Mouse (Mus musculus): ENCODE data around the gene Dhrs1. TPM values are rescaled to one million over a fixed set of nuclear protein-coding genes. Genes with fewer than 3 reads are reported as not detected.
A peak's percentile ranks its signal among the peaks of the same experiment; 100 is the strongest.

Dhrs1 gene
- polyA plus RNA-seq, 1 experiment, result 76.3 TPM

GRCm38 (mm10) chr14:55714893-55715292 lies 30.6 kb downstream of the Dhrs1 start:
- no peak overlapping the region for H3ac ChIP-seq (ENCODE audit: control insufficient read depth, insufficient read length)
- no peak for TF ChIP-seq TCF3 (IDR thresholded peaks at IDR 0.05; ENCODE audit: insufficient read length, low read depth)
- TF ChIP-seq MYOD1 (IDR thresholded peaks at IDR 0.05; ENCODE audit: control insufficient read depth in 1 of 3, insufficient read length in 2 of 3, low read depth in 2 of 3), result peak in 1 of 3 experiments; percentile 9
- TF ChIP-seq MYOG (IDR thresholded peaks at IDR 0.05; ENCODE audit: control insufficient read depth in 1 of 3, insufficient read depth in 1 of 3, insufficient read length in 2 of 3, low read depth in 2 of 3), result no peak
- TF ChIP-seq USF1 (IDR thresholded peaks at IDR 0.05; ENCODE audit: low read depth), result no peak
- no peak for TF ChIP-seq REST (IDR thresholded peaks at IDR 0.05; ENCODE audit: insufficient read depth, insufficient read length)
- TF ChIP-seq SRF (IDR thresholded peaks at IDR 0.05; ENCODE audit: control insufficient read depth, insufficient read length, low read depth), result no peak
- TF ChIP-seq E2F4 (IDR thresholded peaks at IDR 0.05; ENCODE audit: insufficient read depth), result no peak
- no peaks in the 10 kb centered on the region for H3K36me3 ChIP-seq (ENCODE audit: control insufficient read depth, insufficient read depth)
- no peak overlapping the region for H3K4me3 ChIP-seq
- peak overlapping the region; percentile 42 for H3K4me2 ChIP-seq (ENCODE audit: low read depth)
- no peaks in the 10 kb centered on the region for H3K79me2 ChIP-seq (ENCODE audit: control insufficient read depth, insufficient read depth)
- H3K27me3 ChIP-seq (ENCODE audit: control insufficient read depth, insufficient read depth, insufficient read length), result no peaks in the 10 kb centered on the region

DNA sequence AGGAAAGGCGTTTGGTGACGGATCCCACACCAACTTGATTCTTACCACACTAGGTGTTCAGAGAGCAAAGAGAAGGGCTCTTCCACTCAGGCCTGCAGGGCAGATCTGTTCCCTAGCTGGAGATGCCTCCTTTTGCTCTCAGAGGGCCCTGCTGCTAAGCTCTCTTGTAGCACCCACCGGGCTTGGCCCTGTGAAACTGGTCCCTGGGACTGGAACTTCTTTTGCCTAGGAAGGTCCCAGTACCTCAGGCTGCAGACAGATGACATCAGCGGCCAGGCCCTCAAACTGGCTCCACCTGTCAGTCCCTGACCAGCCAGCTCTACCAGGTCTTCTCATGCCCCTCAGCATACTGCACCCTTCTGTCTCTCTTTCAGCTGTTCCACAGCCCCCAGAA lies 31.8 kb downstream of the Dhrs1 start, which contains the start of gene Tgm1:
Gene Tgm1 (minus strand): TSS at position 198 of the 394 bp plus-strand sequence.
- Histone ChIP-seq H3K4me2 (ENCODE audit: low read depth) (peak within 1 kb of the TSS; percentile 42), H3K27me3 (ENCODE audit: control insufficient read depth, insufficient read depth, insufficient read length) (no peaks in the 10 kb centered on the region), H3ac (ENCODE audit: control insufficient read depth, insufficient read length) (no peak within 1 kb of the TSS), H3K36me3 (ENCODE audit: control insufficient read depth, insufficient read depth) (no peaks in the 10 kb centered on the region), H3K4me3 (no peak within 1 kb of the TSS), H3K79me2 (ENCODE audit: control insufficient read depth, insufficient read depth) (no peaks in the 10 kb centered on the region)
- TF ChIP-seq E2F4 (IDR thresholded peaks at IDR 0.05; ENCODE audit: insufficient read depth), result no peak
- TF ChIP-seq MYOD1 (IDR thresholded peaks at IDR 0.05; ENCODE audit: control insufficient read depth in 1 of 3, insufficient read length in 2 of 3, low read depth in 2 of 3), result no peak
- no peak for TF ChIP-seq TCF3 (IDR thresholded peaks at IDR 0.05; ENCODE audit: insufficient read length, low read depth)
- TF ChIP-seq CEBPB (IDR thresholded peaks at IDR 0.05; ENCODE audit: insufficient read depth, poor library complexity, severe bottlenecking), result no peak
- no peak for TF ChIP-seq MAX (IDR thresholded peaks at IDR 0.05; ENCODE audit: low read depth)
- TF ChIP-seq TCF12 (IDR thresholded peaks at IDR 0.05; ENCODE audit: insufficient read depth, poor library complexity, severe bottlenecking), result no peak
- no peak for TF ChIP-seq SRF (IDR thresholded peaks at IDR 0.05; ENCODE audit: control insufficient read depth, insufficient read length, low read depth)
- TF ChIP-seq MYOG (IDR thresholded peaks at IDR 0.05; ENCODE audit: control insufficient read depth in 1 of 3, insufficient read depth in 1 of 3, insufficient read length in 2 of 3, low read depth in 2 of 3), result no peak
- TF ChIP-seq USF1 (IDR thresholded peaks at IDR 0.05; ENCODE audit: low read depth), result no peak
- TF ChIP-seq POLR2A (IDR thresholded peaks at IDR 0.05; ENCODE audit: insufficient read length, low read depth), result no peak

DNA sequence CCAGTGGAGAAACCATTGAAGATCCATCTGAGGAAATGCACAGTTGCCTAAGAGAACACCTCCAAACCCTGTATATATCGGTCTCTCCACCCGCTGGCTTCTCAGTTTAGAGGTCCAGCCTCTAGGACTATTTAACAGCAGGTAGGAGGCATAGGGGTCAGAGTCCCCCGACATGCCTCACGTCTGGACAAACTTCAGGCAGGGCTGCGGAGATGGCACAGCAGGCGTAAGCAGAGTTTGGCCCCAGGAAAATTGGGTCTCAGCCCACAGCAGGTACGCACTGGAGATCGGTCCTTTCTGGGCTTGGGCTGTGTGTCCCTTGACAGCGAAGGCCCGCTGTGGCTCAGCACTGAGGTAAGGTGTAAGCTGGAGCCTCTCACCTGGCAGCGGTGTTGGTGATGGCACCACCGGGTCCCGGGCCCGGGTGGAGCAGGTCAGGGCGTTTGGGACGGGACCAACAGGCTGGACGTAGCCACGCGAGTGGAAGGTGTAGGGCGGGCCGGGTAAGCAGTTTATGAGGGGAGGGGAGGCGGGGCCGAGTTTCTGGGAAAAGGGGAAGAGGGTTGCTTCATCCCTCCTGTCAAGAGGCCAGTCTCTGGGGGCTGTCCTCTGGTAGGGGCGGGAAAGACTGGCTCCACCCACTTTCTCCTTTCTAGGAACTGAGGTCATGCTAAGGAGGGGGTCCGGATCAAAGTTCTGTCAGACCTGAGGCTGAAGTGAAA lies 32.3 kb downstream of the Dhrs1 start:
- no peaks in the 10 kb centered on the region for H3K27me3 ChIP-seq (ENCODE audit: control insufficient read depth, insufficient read depth, insufficient read length)
- TF ChIP-seq SRF (IDR thresholded peaks at IDR 0.05; ENCODE audit: control insufficient read depth, insufficient read length, low read depth), result no peak
- TF ChIP-seq CEBPB (IDR thresholded peaks at IDR 0.05; ENCODE audit: insufficient read depth, poor library complexity, severe bottlenecking), result no peak
- TF ChIP-seq E2F4 (IDR thresholded peaks at IDR 0.05; ENCODE audit: insufficient read depth), result no peak
- TF ChIP-seq REST (IDR thresholded peaks at IDR 0.05; ENCODE audit: insufficient read depth, insufficient read length), result no peak
- TF ChIP-seq POLR2AphosphoS2 (IDR thresholded peaks at IDR 0.05; ENCODE audit: insufficient read length, low read depth), result no peak
- no peak overlapping the region for H3K4me3 ChIP-seq

DNA sequence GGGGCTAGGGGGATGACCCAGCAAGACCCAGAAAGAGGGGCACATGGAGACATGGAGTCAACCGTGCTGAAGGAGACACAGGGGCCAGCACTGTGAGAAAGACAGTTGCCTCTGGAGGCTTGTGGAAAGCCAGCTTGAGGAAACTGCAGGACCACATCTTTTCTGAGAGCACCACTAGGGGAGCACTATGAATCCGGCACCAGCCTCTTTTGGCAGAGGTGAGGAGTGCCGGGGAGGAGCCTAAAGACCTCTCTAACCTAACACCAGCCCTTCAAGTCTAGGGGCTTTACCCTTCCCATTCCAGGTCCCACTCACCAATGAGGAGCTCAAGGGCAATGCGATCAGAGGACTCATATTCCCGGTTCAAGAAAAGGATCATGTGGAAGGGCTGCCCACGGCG lies 33.7 kb downstream of the Dhrs1 start:
- no peak for TF ChIP-seq MAX (IDR thresholded peaks at IDR 0.05; ENCODE audit: low read depth)
- TF ChIP-seq MYOD1 (IDR thresholded peaks at IDR 0.05; ENCODE audit: control insufficient read depth in 1 of 3, insufficient read length in 2 of 3, low read depth in 2 of 3), result no peak
- TF ChIP-seq POLR2A (IDR thresholded peaks at IDR 0.05; ENCODE audit: insufficient read length, low read depth), result no peak
- no peak for TF ChIP-seq POLR2AphosphoS2 (IDR thresholded peaks at IDR 0.05; ENCODE audit: insufficient read length, low read depth)
- no peak for TF ChIP-seq USF1 (IDR thresholded peaks at IDR 0.05; ENCODE audit: low read depth)
- no peak for TF ChIP-seq MYOG (IDR thresholded peaks at IDR 0.05; ENCODE audit: control insufficient read depth in 1 of 3, insufficient read depth in 1 of 3, insufficient read length in 2 of 3, low read depth in 2 of 3)
- TF ChIP-seq SRF (IDR thresholded peaks at IDR 0.05; ENCODE audit: control insufficient read depth, insufficient read length, low read depth), result no peak
- Histone ChIP-seq H3ac (ENCODE audit: control insufficient read depth, insufficient read length) (no peak overlapping the region), H3K4me3 (no peak overlapping the region), H3K27me3 (ENCODE audit: control insufficient read depth, insufficient read depth, insufficient read length) (no peaks in the 10 kb centered on the region), H3K36me3 (ENCODE audit: control insufficient read depth, insufficient read depth) (no peaks in the 10 kb centered on the region), H3K79me2 (ENCODE audit: control insufficient read depth, insufficient read depth) (no peaks in the 10 kb centered on the region), H3K4me2 (ENCODE audit: low read depth) (no peak overlapping the region)

More for the DNA sequence above, 32.3 kb downstream of the Dhrs1 start:
- H3K36me3 ChIP-seq (ENCODE audit: control insufficient read depth, insufficient read depth), result no peaks in the 10 kb centered on the region
- H3K4me2 ChIP-seq (ENCODE audit: low read depth), result no peak overlapping the region
- H3K79me2 ChIP-seq (ENCODE audit: control insufficient read depth, insufficient read depth), result no peaks in the 10 kb centered on the region
- H3ac ChIP-seq (ENCODE audit: control insufficient read depth, insufficient read length), result no peak overlapping the region

DNA sequence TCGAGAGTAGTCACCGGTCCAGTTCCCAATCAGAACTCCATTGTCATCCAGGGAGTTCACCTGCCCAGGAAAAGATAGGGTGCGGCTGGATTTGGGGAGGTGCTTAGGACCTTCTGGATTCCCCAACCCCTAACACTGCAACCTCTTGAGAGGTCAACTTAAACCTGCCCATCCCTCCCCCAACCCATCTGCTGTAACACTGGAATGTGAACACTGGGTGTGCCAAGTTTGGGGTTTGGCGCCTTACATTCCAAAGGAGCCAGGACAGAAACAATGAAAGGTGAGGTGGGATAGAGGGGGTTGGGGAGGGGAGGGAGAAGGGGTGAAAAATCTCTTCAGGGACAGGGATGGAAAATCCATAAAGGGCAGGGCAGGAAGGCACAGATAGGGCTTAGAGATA lies 36.0 kb downstream of the Dhrs1 start:
- no peak for TF ChIP-seq E2F4 (IDR thresholded peaks at IDR 0.05; ENCODE audit: insufficient read depth)
- TF ChIP-seq USF1 (IDR thresholded peaks at IDR 0.05; ENCODE audit: low read depth), result no peak
- TF ChIP-seq POLR2AphosphoS2 (IDR thresholded peaks at IDR 0.05; ENCODE audit: insufficient read length, low read depth), result no peak
- TF ChIP-seq POLR2A (IDR thresholded peaks at IDR 0.05; ENCODE audit: insufficient read length, low read depth), result no peak
- no peak for TF ChIP-seq REST (IDR thresholded peaks at IDR 0.05; ENCODE audit: insufficient read depth, insufficient read length)
- TF ChIP-seq MAX (IDR thresholded peaks at IDR 0.05; ENCODE audit: low read depth), result no peak
- TF ChIP-seq TCF3 (IDR thresholded peaks at IDR 0.05; ENCODE audit: insufficient read length, low read depth), result no peak
- no peak for TF ChIP-seq MYOD1 (IDR thresholded peaks at IDR 0.05; ENCODE audit: control insufficient read depth in 1 of 3, insufficient read length in 2 of 3, low read depth in 2 of 3)
- TF ChIP-seq SRF (IDR thresholded peaks at IDR 0.05; ENCODE audit: control insufficient read depth, insufficient read length, low read depth), result no peak
- TF ChIP-seq TCF12 (IDR thresholded peaks at IDR 0.05; ENCODE audit: insufficient read depth, poor library complexity, severe bottlenecking), result no peak
- no peak for TF ChIP-seq CEBPB (IDR thresholded peaks at IDR 0.05; ENCODE audit: insufficient read depth, poor library complexity, severe bottlenecking)
- no peak for TF ChIP-seq MYOG (IDR thresholded peaks at IDR 0.05; ENCODE audit: control insufficient read depth in 1 of 3, insufficient read depth in 1 of 3, insufficient read length in 2 of 3, low read depth in 2 of 3)
- H3ac ChIP-seq (ENCODE audit: control insufficient read depth, insufficient read length), result no peak overlapping the region

More for the DNA sequence above, 36.0 kb downstream of the Dhrs1 start:
- Histone ChIP-seq H3K27me3 (ENCODE audit: control insufficient read depth, insufficient read depth, insufficient read length) (no peaks in the 10 kb centered on the region), H3K4me3 (no peak overlapping the region), H3K4me2 (ENCODE audit: low read depth) (no peak overlapping the region), H3K36me3 (ENCODE audit: control insufficient read depth, insufficient read depth) (no peaks in the 10 kb centered on the region), H3K79me2 (ENCODE audit: control insufficient read depth, insufficient read depth) (no peaks in the 10 kb centered on the region)

Data from myocyte (in vitro differentiated cells).